Comparison of ENCODE assay signal across 18 mouse cellular contexts in the genomic region with DNA sequence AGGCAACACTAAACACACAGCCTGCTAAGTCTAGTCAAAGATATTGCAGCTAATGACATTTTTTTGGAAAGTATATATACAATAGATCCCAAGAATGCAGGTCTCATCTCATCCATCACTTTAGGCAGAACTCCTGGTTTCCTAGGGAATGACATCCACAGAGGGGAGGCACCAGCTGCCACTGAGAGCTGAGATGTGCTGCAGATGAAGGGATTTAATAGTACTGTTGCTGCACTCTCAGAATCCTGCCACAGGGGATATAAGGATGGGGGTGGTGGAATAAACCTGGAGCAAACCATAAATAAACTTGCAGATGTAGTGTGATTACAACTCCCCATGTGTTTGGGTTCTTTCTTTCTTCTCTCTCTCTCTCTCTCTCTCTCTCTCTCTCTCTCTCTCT.
"Had no signal": no experiment of that assay in that cellular context is flagged by ENCODE, and none has a peak within 500 bp of the region (broad histone marks: within the 10 kb centered on the region; RNA-seq: fewer than 3 reads in every experiment).

No protein-coding gene starts in this region.

- H3K9me3 ChIP-seq: kidney, embryonic 15.5 days; liver, embryonic 13.5 days; midbrain, embryonic 13.5 days; stomach, embryonic 15.5 days had no signal

- H3K27ac ChIP-seq: kidney, embryonic 15.5 days; left cerebral cortex, adult 2 months; liver, embryonic 13.5 days; macrophage; midbrain, embryonic 13.5 days; stomach, embryonic 15.5 days had no signal

- H3K4me2 ChIP-seq: kidney, embryonic 15.5 days; liver, embryonic 13.5 days; midbrain, embryonic 13.5 days; stomach, embryonic 15.5 days had no signal

- H3K4me1 ChIP-seq: kidney, embryonic 15.5 days; liver, embryonic 13.5 days; midbrain, embryonic 13.5 days; stomach, embryonic 15.5 days had no signal

- H3K36me3 ChIP-seq: kidney, embryonic 15.5 days; liver, embryonic 13.5 days; midbrain, embryonic 13.5 days; stomach, embryonic 15.5 days had no signal

- H3K9ac ChIP-seq: kidney, embryonic 15.5 days; liver, embryonic 13.5 days; midbrain, embryonic 13.5 days; stomach, embryonic 15.5 days had no signal

- H3K4me3 ChIP-seq: kidney, embryonic 15.5 days; left cerebral cortex, adult 2 months; liver, embryonic 13.5 days; midbrain, embryonic 13.5 days; myocyte; stomach, embryonic 15.5 days had no signal

- DNase-seq: kidney, adult 11 months; kidney, adult 8-10 months; kidney, postnatal 10 days; kidney, postnatal 36 days; layer of hippocampus, postnatal 36 days; liver, embryonic 13.5 days; lung, adult 2 months; lung, postnatal 14 days; retina, postnatal 1 day; right cerebral cortex, postnatal 25 days; spleen, adult 18-20 months; thymus, postnatal 25 days had no signal

- H3K27me3 ChIP-seq: liver, embryonic 13.5 days; stomach, embryonic 15.5 days had no signal

- ATAC-seq: midbrain, embryonic 13.5 days had no signal
